Mouse (Mus musculus): ENCODE data around the gene Wdr61. TPM values are rescaled to one million over a fixed set of nuclear protein-coding genes. Genes with fewer than 3 reads are reported as not detected.
"Not testable (repeated sequence)": the region's sequence is repeated elsewhere in the genome, so short reads cannot be mapped to it uniquely, and the experiment has no call there.

Wdr61 gene
- polyA plus RNA-seq, 1 experiment from 2014 or later = 90.1 TPM

DNA sequence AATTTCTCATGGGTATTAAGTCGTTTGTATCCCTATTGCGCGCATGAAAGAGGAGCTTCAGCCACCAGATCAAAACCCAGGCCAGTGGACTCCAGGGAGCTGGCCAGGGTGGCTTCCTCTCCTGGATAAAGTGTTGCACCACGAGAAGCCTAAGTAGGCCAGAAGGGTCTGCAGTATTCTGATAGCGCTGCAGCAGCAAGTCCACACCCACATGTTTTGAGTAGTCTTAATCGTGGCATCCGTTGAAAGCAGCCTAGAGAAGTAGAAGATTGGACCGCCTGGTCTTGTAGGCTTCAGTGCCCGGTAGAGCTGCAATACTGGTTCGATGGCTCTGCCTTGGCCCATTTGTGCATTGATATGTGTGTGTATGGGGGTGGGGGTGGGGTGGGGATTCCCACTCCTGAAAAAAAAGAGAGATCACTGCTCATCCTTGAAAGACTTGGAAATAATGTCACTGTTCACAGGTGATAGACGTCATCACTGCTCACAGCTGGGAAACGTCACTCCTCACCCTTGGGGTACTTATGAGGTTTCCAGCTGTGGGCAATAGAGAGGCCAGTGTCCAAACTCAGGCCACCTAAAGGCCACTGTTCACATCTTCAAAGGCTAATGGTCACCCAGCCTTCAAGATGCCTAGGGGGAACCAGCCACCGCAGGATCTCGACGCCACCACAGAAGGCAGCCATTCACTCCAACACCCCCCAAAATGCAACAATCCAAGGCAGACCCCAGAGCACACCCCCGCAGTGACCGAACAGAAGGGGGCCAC, 35.8 kb downstream of the Wdr61 start, which contains the start of gene Dnaja4:
Gene Dnaja4 (plus strand): TSS at position 556 of the 769 bp plus-strand sequence.
- Histone ChIP-seq H3K9ac (ENCODE audit: low read depth, low read length) (peak within 1 kb of the TSS; percentile 86), H3K27me3 (replicated peaks; ENCODE audit: control insufficient read depth, insufficient read depth, low read length) (no peaks in the 10 kb centered on the region; the same call in 1 of the 2 replicates), H3K4me1 (ENCODE audit: control insufficient read depth, insufficient read depth, low read depth, low read length) (peaks cover 9% of the 10 kb centered on the region), H3K36me3 (ENCODE audit: control insufficient read depth, insufficient read depth, low read length) (no peaks in the 10 kb centered on the region), H3K27ac (ENCODE audit: low read depth, low read length) (peak within 1 kb of the TSS; percentile 11), H3K4me3 (ENCODE audit: low read length) (peak within 1 kb of the TSS; percentile 78), H3K4me2 (ENCODE audit: low read length) (peak within 1 kb of the TSS; percentile 86), H3K9me3 (ENCODE audit: control insufficient read depth, low read length) (peaks cover 5% of the 10 kb centered on the region; the same call in 1 of the 2 replicates)
- ATAC-seq = peak; percentile 57
- 62% methylated on average over 14 of the region's 17 CpGs for WGBS

DNA sequence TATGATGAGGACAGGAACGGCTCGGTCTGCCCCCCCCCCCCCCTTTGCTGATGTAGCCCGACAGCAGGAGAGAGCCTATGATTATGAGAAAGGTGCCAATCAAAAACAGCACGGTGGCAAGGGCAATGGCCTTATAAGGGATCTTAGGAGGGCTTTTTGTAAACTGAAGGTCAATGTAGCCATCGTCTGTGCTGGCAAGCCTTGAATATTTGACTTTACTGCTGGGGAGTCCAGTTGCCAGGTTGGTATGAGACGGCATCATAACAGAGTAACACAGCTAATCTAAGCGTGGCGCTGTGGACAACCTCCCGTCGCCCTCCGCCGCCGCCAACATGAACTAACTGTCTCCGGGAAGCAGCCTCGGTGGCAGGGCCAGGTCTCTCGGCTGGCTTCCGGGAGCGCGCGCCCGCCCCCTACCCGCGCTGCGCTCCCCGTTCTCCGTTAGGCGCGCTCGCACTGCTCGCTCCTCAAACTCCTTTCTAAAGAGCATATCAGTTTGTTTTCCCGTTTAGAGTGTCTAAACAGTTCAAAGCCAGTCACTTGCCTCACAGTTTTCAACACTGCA, 43.0 kb downstream of the Wdr61 start:
- ATAC-seq = peak; percentile 60
- WGBS = 2% methylated on average over 30 of the region's 31 CpGs
- not testable (repeated sequence) for H3K27me3 ChIP-seq (replicated peaks; ENCODE audit: control insufficient read depth, insufficient read depth, low read length); H3K4me1 ChIP-seq (ENCODE audit: control insufficient read depth, insufficient read depth, low read depth, low read length); H3K9me3 ChIP-seq (ENCODE audit: control insufficient read depth, low read length); H3K36me3 ChIP-seq (ENCODE audit: control insufficient read depth, insufficient read depth, low read length); H3K27ac ChIP-seq (ENCODE audit: low read depth, low read length)
- Histone ChIP-seq H3K9ac (ENCODE audit: low read depth, low read length) (peak overlapping the region; percentile 59), H3K4me3 (ENCODE audit: low read length) (peak overlapping the region; percentile 36), H3K4me2 (ENCODE audit: low read length) (peak overlapping the region; percentile 70)

DNA sequence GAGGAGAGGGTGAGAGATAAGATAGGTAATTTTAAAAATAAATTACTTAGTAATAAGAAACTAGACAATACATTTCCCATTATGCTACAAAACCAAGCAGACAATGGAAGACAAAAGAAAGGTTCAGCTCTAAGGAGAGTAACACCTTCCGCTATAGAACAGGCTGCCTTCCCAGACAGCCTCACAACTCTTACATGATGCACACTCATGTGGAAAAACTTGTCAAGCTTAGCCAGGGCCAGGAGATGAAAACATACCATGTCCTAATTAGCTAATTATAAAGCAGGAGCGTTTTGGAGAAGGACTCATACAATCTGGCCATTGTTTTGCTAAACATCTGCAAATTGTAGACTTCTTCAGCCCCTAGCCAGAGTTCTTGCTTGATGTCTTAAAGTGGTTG, 43.6 kb downstream of the Wdr61 start:
- H3K4me1 ChIP-seq (ENCODE audit: control insufficient read depth, insufficient read depth, low read depth, low read length); H3K4me2 ChIP-seq (ENCODE audit: low read length); ATAC-seq; H3K36me3 ChIP-seq (ENCODE audit: control insufficient read depth, insufficient read depth, low read length); H3K27me3 ChIP-seq (replicated peaks; ENCODE audit: control insufficient read depth, insufficient read depth, low read length); H3K9me3 ChIP-seq (ENCODE audit: control insufficient read depth, low read length); H3K9ac ChIP-seq (ENCODE audit: low read depth, low read length); H3K27ac ChIP-seq (ENCODE audit: low read depth, low read length); H3K4me3 ChIP-seq (ENCODE audit: low read length): not testable (repeated sequence)
- 51% methylated on average over 2 of the region's 2 CpGs for WGBS

DNA sequence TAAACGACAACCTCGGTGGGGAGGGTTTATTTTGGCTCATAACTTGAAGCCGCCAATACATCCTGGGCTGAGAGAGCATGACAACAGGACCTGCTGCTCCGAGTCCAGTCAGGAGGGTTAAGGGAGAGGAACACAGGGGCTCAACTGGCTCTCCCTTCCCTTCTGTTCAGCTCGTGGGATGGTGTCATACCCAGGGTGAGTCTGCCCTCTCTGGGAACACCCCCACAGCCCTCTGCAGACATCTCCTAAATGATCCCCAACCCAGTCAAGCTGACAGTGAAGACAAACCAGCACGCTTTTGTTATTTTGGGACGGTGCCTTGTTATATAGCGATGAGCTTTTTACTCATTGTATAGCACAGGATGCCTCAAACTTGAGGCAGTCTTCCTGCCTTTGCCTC, 44.9 kb downstream of the Wdr61 start:
- H3K4me1 ChIP-seq (ENCODE audit: control insufficient read depth, insufficient read depth, low read depth, low read length) = peaks cover 3% of the 10 kb centered on the region
- H3K27me3 ChIP-seq (replicated peaks; ENCODE audit: control insufficient read depth, insufficient read depth, low read length) = no peaks in the 10 kb centered on the region
- H3K9me3 ChIP-seq (ENCODE audit: control insufficient read depth, low read length) = no peaks in the 10 kb centered on the region
- no peak overlapping the region for H3K9ac ChIP-seq (ENCODE audit: low read depth, low read length)
- no peak overlapping the region for H3K4me2 ChIP-seq (ENCODE audit: low read length)
- ATAC-seq = no peak
- no peak overlapping the region for H3K27ac ChIP-seq (ENCODE audit: low read depth, low read length)
- H3K36me3 ChIP-seq (ENCODE audit: control insufficient read depth, insufficient read depth, low read length) = no peaks in the 10 kb centered on the region
- WGBS = 71% methylated on average over 8 of the region's 8 CpGs
- H3K4me3 ChIP-seq (ENCODE audit: low read length) = no peak overlapping the region

DNA sequence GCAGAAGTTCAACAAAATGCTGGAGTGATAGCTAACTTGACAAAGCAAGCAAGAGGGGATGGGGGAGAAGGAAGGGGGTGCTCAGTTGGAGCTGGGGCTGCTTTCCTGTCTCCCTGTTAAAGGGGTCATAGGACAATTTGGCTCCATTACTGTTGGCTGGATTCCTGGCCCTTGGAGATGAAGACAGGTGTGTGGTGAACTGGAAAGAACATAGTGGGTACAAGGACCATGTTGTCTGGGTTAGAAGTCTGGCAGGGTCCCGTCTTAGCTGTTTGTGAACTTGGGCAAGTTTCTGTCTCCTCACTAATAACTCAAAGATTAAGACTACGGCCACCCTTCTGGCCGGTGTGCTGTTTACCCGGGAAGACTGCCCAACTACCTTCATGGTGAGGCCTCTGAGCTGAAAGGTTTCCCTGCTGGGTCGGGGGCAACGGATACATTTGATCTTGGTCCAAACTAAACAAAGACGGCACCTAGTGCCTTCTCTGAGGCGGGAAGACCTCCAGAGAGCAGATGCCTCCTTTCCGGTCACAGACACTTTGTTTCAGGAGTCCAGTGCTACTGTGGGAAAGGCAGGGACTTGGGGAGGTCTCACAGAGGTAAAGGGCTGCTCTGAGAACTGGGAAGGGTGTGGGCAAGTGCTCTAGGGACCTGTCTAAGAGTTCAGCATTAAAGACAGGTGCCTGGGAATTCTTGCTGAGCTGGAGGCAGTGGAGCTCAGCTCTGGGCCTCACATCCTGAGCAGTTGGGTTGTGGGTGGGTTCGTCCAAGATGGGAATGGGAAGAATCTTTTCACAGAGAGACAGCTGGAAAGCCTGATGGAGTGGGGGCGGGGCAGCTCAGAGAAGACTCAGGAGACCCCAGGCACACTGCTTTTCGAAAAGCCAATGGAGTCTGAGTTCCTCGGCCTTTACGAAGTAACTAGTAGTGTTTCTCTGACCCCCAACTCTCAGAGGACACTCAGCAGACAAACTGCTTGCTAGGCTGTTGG, 46.8 kb downstream of the Wdr61 start:
- no peak overlapping the region for H3K4me2 ChIP-seq (ENCODE audit: low read length)
- H3K9me3 ChIP-seq (ENCODE audit: control insufficient read depth, low read length) = no peaks in the 10 kb centered on the region
- H3K27me3 ChIP-seq (replicated peaks; ENCODE audit: control insufficient read depth, insufficient read depth, low read length) = no peaks in the 10 kb centered on the region
- WGBS = 57% methylated on average over 14 of the region's 14 CpGs
- peaks cover 3% of the 10 kb centered on the region for H3K4me1 ChIP-seq (ENCODE audit: control insufficient read depth, insufficient read depth, low read depth, low read length)
- H3K36me3 ChIP-seq (ENCODE audit: control insufficient read depth, insufficient read depth, low read length) = no peaks in the 10 kb centered on the region
- no peak overlapping the region for H3K9ac ChIP-seq (ENCODE audit: low read depth, low read length)
- H3K4me3 ChIP-seq (ENCODE audit: low read length) = no peak overlapping the region
- H3K27ac ChIP-seq (ENCODE audit: low read depth, low read length) = no peak overlapping the region
- no peak for ATAC-seq

DNA sequence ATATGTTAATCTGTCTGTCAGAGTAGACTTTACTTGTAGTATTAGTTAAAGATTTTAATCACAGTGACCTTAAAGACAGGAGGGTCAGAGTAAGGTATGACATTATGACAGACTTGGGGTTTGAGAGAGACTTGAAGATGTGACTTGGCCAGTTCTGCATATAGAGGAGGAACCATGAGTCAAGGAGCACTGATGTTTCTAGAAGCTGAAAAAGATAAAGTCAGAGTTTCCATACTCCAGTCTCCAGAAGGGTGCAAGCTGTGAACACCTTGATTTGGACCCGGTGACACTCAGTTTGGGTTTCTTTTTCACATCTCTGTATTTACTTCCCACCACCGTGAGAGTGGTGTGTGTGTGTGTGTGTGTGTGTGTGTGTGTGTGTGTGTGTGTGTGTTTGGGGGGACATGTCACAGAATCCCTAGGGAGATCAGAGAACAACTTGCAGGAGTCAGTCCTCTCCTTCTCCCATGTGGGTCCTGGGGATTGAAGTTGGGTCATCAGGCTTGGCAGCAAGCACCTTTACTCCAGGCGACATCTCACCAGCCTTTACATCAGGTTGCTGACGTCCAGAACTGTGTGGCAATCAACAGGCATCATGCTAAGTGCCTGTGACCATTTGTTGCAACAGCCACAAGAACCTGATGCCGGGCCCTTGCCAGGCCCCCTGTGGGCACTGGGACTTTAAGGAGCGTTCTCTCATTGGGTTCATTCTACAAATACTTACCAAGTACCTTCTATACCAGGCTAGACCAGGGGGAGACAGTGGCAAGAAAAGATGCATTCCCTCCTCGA, 50.3 kb downstream of the Wdr61 start:
- Histone ChIP-seq H3K4me2 (ENCODE audit: low read length) (no peak overlapping the region), H3K36me3 (ENCODE audit: control insufficient read depth, insufficient read depth, low read length) (no peaks in the 10 kb centered on the region), H3K27ac (ENCODE audit: low read depth, low read length) (no peak overlapping the region), H3K4me1 (ENCODE audit: control insufficient read depth, insufficient read depth, low read depth, low read length) (no peaks in the 10 kb centered on the region; the same call in 1 of the 2 replicates), H3K4me3 (ENCODE audit: low read length) (no peak overlapping the region), H3K27me3 (replicated peaks; ENCODE audit: control insufficient read depth, insufficient read depth, low read length) (no peaks in the 10 kb centered on the region), H3K9me3 (ENCODE audit: control insufficient read depth, low read length) (no peaks in the 10 kb centered on the region), H3K9ac (ENCODE audit: low read depth, low read length) (no peak overlapping the region)
- WGBS = 77% methylated on average over 7 of the region's 7 CpGs
- no peak for ATAC-seq

DNA sequence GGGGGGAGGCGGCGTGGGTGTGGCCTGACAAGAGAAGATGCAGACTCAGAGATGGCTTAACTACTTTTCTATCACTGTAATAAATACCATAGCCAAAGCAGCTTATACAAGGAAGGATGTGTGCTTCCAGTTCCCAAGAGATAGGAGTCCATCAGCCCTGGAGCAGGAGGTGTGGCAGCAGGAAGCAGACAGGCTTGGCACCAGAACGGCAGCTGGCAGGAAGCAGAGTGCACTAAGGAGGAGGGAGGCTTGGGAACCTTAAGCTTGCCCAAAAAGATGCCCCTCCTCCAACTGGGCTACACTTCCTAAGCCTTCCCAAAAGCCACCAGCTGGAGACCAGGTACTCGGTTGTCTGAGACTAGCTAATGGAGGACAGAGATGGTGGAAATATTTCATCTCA, 51.5 kb downstream of the Wdr61 start:
- Histone ChIP-seq H3K9ac (ENCODE audit: low read depth, low read length) (no peak overlapping the region), H3K4me1 (ENCODE audit: control insufficient read depth, insufficient read depth, low read depth, low read length) (no peaks in the 10 kb centered on the region; the same call in 1 of the 2 replicates), H3K27ac (ENCODE audit: low read depth, low read length) (no peak overlapping the region), H3K27me3 (replicated peaks; ENCODE audit: control insufficient read depth, insufficient read depth, low read length) (no peaks in the 10 kb centered on the region), H3K9me3 (ENCODE audit: control insufficient read depth, low read length) (no peaks in the 10 kb centered on the region), H3K4me3 (ENCODE audit: low read length) (no peak overlapping the region), H3K4me2 (ENCODE audit: low read length) (no peak overlapping the region), H3K36me3 (ENCODE audit: control insufficient read depth, insufficient read depth, low read length) (no peaks in the 10 kb centered on the region)
- WGBS = 72% methylated on average over 3 of the region's 4 CpGs
- no peak for ATAC-seq

DNA sequence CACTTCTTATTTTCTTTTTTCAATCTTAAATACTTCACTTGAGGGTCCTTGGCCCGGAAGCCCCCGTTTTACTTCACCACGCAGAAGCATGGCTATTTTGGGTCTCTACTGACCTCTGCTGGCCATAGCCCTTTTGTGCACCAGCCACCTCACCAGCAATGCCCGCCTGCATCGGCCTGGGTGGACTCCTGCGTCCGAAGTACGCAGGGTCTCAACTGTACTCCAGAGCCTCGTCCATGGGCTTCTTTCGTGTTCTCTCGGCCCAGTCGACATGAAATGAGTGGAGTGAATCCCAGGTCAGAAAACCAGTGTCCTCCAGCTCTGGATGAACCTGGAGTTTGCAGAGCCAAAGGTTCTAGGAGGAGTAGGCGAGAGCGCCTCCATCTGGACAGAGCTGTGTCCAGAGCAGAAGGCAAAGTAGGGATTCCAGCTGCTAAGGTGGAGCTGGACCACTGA, 57.8 kb downstream of the Wdr61 start:
- Histone ChIP-seq H3K4me1 (ENCODE audit: control insufficient read depth, insufficient read depth, low read depth, low read length) (no peaks in the 10 kb centered on the region; the same call in 1 of the 2 replicates), H3K9me3 (ENCODE audit: control insufficient read depth, low read length) (no peaks in the 10 kb centered on the region), H3K4me2 (ENCODE audit: low read length) (peak overlapping the region; percentile 49), H3K27ac (ENCODE audit: low read depth, low read length) (no peak overlapping the region), H3K27me3 (replicated peaks; ENCODE audit: control insufficient read depth, insufficient read depth, low read length) (no peaks in the 10 kb centered on the region), H3K36me3 (ENCODE audit: control insufficient read depth, insufficient read depth, low read length) (no peaks in the 10 kb centered on the region), H3K9ac (ENCODE audit: low read depth, low read length) (peak overlapping the region; percentile 45; the same call in 1 of the 2 replicates), H3K4me3 (ENCODE audit: low read length) (peak overlapping the region; percentile 38)
- WGBS = 1% methylated on average over 14 of the region's 14 CpGs
- ATAC-seq = peak; percentile 88
